In the genomic region with DNA sequence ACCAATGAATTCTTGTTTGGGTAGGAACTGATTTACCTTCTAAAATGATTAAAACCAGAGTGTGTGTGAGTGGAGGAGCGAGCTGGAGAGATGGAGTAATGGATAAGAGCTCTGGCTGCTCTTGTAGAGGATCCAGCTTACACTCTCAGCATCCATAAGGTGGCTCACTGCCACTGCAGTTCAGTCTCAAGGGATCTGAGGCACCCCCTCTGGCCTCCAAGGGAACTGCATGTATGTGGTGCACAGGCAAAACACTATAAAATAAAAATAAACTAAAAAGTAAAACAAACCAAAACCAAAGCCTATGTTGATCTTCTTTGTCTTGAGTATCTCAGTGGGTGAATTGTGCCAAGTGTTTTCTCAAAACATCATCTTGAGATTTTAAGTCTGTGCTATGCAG, we compare ENCODE assay signal across 9 mouse cellular contexts. TPM values are rescaled to one million over a fixed set of nuclear protein-coding genes. Genes with fewer than 3 reads are reported as not detected.
DNase-seq lines count a peak whose midpoint lies in the region; ATAC-seq and TF ChIP-seq lines count a peak whose summit lies in the region.
"Had no signal": no experiment of that assay in that cellular context is flagged by ENCODE, and none has a peak within 500 bp of the region (broad histone marks: within the 10 kb centered on the region; RNA-seq: fewer than 3 reads in every experiment).

No protein-coding gene starts in this region.

- TF ChIP-seq POLR2A in spleen, adult 2 months (IDR thresholded peaks at IDR 0.05; ENCODE audit: low read depth, low read length): no peak

- TF ChIP-seq EP300 in lung, postnatal 0 days (IDR thresholded peaks at IDR 0.05): no peak

- ATAC-seq in erythroblast, adult 5-6 weeks (replicated peaks; ENCODE audit: low FRiP score, poor library complexity, severe bottlenecking): peak; percentile 86
- ATAC-seq in lung, postnatal 0 days: peak; percentile 44

- 32% methylated on average over 1 of the region's 1 CpGs for WGBS in lung, postnatal 0 days
- WGBS in spleen, adult 2 months: 20% methylated on average over 1 of the region's 1 CpGs

- H3K9me3 ChIP-seq in lung, postnatal 0 days (ENCODE audit: low read length): no peaks in the 10 kb centered on the region
- H3K9me3 ChIP-seq: limb, embryonic 12.5 days had no signal

- H3K4me2 ChIP-seq in lung, postnatal 0 days (replicated peaks; ENCODE audit: low read depth, low read length): no peak overlapping the region
- H3K4me2 ChIP-seq: limb, embryonic 12.5 days had no signal

- H3K4me3 ChIP-seq in lung, postnatal 0 days (ENCODE audit: low read depth, low read length): no peak overlapping the region
- H3K4me3 ChIP-seq in spleen, adult 2 months (ENCODE audit: extremely low read depth, insufficient read depth, insufficient read length): no peak overlapping the region
- H3K4me3 ChIP-seq: limb, embryonic 12.5 days had no signal

- no peak overlapping the region for H3K27ac ChIP-seq in lung, postnatal 0 days (ENCODE audit: low read length)
- H3K27ac ChIP-seq in spleen, adult 2 months (ENCODE audit: insufficient read depth, low read length): no peak overlapping the region
- H3K27ac ChIP-seq: limb, embryonic 12.5 days had no signal

- peak; percentile 94 for TF ChIP-seq CTCF in lung, postnatal 0 days (IDR thresholded peaks at IDR 0.05)
- peak; percentile 71; the same call in 1 of the 2 replicates for TF ChIP-seq CTCF in spleen, adult 2 months (IDR thresholded peaks at IDR 0.05; ENCODE audit: extremely low read depth, insufficient read depth, insufficient read length, insufficient replicate concordance)

- H3K4me1 ChIP-seq in lung, postnatal 0 days (ENCODE audit: insufficient read depth, low read depth, low read length): peaks cover 12% of the 10 kb centered on the region; the same call in 1 of the 2 replicates
- peaks cover 1% of the 10 kb centered on the region; the same call in 1 of the 2 replicates for H3K4me1 ChIP-seq in spleen, adult 2 months (ENCODE audit: control insufficient read depth, insufficient read depth, insufficient read length)

- H3K9ac ChIP-seq in lung, postnatal 0 days (replicated peaks; ENCODE audit: low read depth): no peak overlapping the region
- H3K9ac ChIP-seq: limb, embryonic 12.5 days had no signal

- no peaks in the 10 kb centered on the region for H3K36me3 ChIP-seq in lung, postnatal 0 days (ENCODE audit: insufficient read depth, low read length)
- H3K36me3 ChIP-seq in spleen, adult 2 months (ENCODE audit: control insufficient read depth, insufficient read depth, low read length): no peaks in the 10 kb centered on the region
- H3K36me3 ChIP-seq: limb, embryonic 12.5 days had no signal

- DNase-seq in gastrocnemius, adult 18-20 months (ENCODE audit: low spot score): peak; percentile 49
- no peak for DNase-seq in gastrocnemius, postnatal 25 days
- DNase-seq in B cell, adult 2 months: peak; percentile 85 to 90
- DNase-seq in adrenal gland, postnatal 25 days: peak; percentile 76
- peak; percentile 89 for DNase-seq in kidney, postnatal 14 days
- peak; percentile 92 for DNase-seq in lung, postnatal 0 days (ENCODE audit: low spot score)
- DNase-seq in spleen, adult 2 months (ENCODE audit: low read depth in 1 of 2, low spot score in 2 of 2): peak; percentile 64 to 78

- H3K27me3 ChIP-seq in lung, postnatal 0 days (replicated peaks; ENCODE audit: insufficient read depth, low read length): no peaks in the 10 kb centered on the region
- 0 out of 2 replicates have a peak, but pooled peaks cover 2% of the 10 kb centered on the region for H3K27me3 ChIP-seq in spleen, adult 2 months (ENCODE audit: control insufficient read depth, insufficient read depth, low read length)
- H3K27me3 ChIP-seq: limb, embryonic 12.5 days had no signal

RNA-seq across cellular contexts. Expression of a gene that starts 4.6 kb away (rescaled TPM):
- total RNA-seq in gastrocnemius, adult 18-20 months (2021): not detected
- not detected for total RNA-seq in gastrocnemius, postnatal 25 days (2021)
- total RNA-seq in adrenal gland, postnatal 25 days (2021): 0.15 and 0.24 TPM in 2 replicates
- total RNA-seq in erythroblast, adult 5-6 weeks (2015; ENCODE audit: low replicate concordance): not detected in 2 replicates
- total RNA-seq in erythroblast, adult 5-6 weeks (2017; ENCODE audit: low replicate concordance): 0.14 TPM in 1 of 2 replicates, not detected in the other
- polyA plus RNA-seq in lung, postnatal 0 days (2015; fragmentation: Nextera tagmentation; extraction: Ambion mirVana): 0.26 and 0.44 TPM in 2 replicates
- polyA plus RNA-seq in spleen, adult 2 months (2012; rRNA removed): 0.07 and 0.13 TPM in 2 replicates

RNA-seq across cellular contexts. Expression of a gene that starts 5.1 kb away (rescaled TPM):
- total RNA-seq in gastrocnemius, adult 18-20 months (2021): 1 to 10 TPM; 5.4 to 5.5 TPM
- total RNA-seq in gastrocnemius, postnatal 25 days (2021): 1 to 10 TPM; 7.0 to 9.1 TPM
- total RNA-seq in adrenal gland, postnatal 25 days (2021): 21.6 and 25.5 TPM in 2 replicates
- total RNA-seq in erythroblast, adult 5-6 weeks (2015; ENCODE audit: low replicate concordance): 30.7 and 36.4 TPM in 2 replicates
- 122 and 126 TPM in 2 replicates for total RNA-seq in erythroblast, adult 5-6 weeks (2017; ENCODE audit: low replicate concordance)
- polyA plus RNA-seq in lung, postnatal 0 days (2015; fragmentation: Nextera tagmentation; extraction: Ambion mirVana): 10.1 and 11.7 TPM in 2 replicates
- polyA plus RNA-seq in spleen, adult 2 months (2012; rRNA removed): 30.3 and 31.6 TPM in 2 replicates

RNA-seq across cellular contexts. Expression of a gene that starts 20.5 kb away (rescaled TPM):
- 100 to 1,000 TPM; 125 to 126 TPM for total RNA-seq in gastrocnemius, adult 18-20 months (2021)
- total RNA-seq in gastrocnemius, postnatal 25 days (2021): 10 to 100 TPM; 95.7 to 98.1 TPM
- 58.1 and 62.6 TPM in 2 replicates for total RNA-seq in adrenal gland, postnatal 25 days (2021)
- total RNA-seq in erythroblast, adult 5-6 weeks (2015; ENCODE audit: low replicate concordance): 1.3 TPM in 2 replicates
- total RNA-seq in erythroblast, adult 5-6 weeks (2017; ENCODE audit: low replicate concordance): 3.5 and 10.6 TPM in 2 replicates
- 43.0 and 46.3 TPM in 2 replicates for polyA plus RNA-seq in lung, postnatal 0 days (2015; fragmentation: Nextera tagmentation; extraction: Ambion mirVana)
- 22.3 and 25.1 TPM in 2 replicates for polyA plus RNA-seq in spleen, adult 2 months (2012; rRNA removed)

RNA-seq across cellular contexts. Expression of a gene that starts 25.8 kb away (rescaled TPM):
- 1 to 10 TPM; 1.2 to 1.8 TPM for total RNA-seq in gastrocnemius, adult 18-20 months (2021)
- 1 to 10 TPM; 2.6 to 4.1 TPM for total RNA-seq in gastrocnemius, postnatal 25 days (2021)
- total RNA-seq in adrenal gland, postnatal 25 days (2021): 10.7 and 13.5 TPM in 2 replicates
- 0.38 and 0.84 TPM in 2 replicates for total RNA-seq in erythroblast, adult 5-6 weeks (2015; ENCODE audit: low replicate concordance)
- 0.42 and 0.77 TPM in 2 replicates for total RNA-seq in erythroblast, adult 5-6 weeks (2017; ENCODE audit: low replicate concordance)
- 4.2 and 4.7 TPM in 2 replicates for polyA plus RNA-seq in lung, postnatal 0 days (2015; fragmentation: Nextera tagmentation; extraction: Ambion mirVana)
- polyA plus RNA-seq in spleen, adult 2 months (2012; rRNA removed): 2.5 and 3.0 TPM in 2 replicates

RNA-seq across cellular contexts. Expression of a gene that starts 56.7 kb away (rescaled TPM):
- 1 to 10 TPM; 1.5 to 3.3 TPM for total RNA-seq in gastrocnemius, adult 18-20 months (2021)
- total RNA-seq in gastrocnemius, postnatal 25 days (2021): 1 to 10 TPM; 3.2 to 5.9 TPM
- total RNA-seq in adrenal gland, postnatal 25 days (2021): 19.9 and 30.5 TPM in 2 replicates
- total RNA-seq in erythroblast, adult 5-6 weeks (2015; ENCODE audit: low replicate concordance): not detected in 2 replicates
- total RNA-seq in erythroblast, adult 5-6 weeks (2017; ENCODE audit: low replicate concordance): not detected in 2 replicates
- polyA plus RNA-seq in lung, postnatal 0 days (2015; fragmentation: Nextera tagmentation; extraction: Ambion mirVana): 17.1 and 18.1 TPM in 2 replicates
- polyA plus RNA-seq in spleen, adult 2 months (2012; rRNA removed): 4.6 and 5.0 TPM in 2 replicates
